Comparison of ENCODE assay signal across 33 mouse cellular contexts in the genomic region with DNA sequence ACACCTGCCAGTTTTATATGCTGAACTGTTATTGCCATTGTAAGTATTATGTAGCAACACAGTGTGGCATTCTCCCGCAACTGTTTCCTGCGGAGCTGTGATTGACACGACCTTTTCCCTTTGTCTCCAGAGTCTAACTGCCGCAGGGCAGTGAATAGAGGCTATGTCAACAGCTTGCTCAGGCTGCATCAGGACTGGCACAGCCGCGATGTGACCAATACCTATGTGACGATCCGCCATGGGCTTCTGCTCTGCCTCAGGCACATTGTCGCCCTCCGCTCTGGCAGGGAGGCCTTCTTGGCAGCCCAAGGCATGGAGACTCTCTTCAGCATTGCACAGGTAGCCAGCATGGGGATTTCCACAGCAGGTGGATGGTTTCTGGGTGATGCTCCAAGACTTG.
DNase-seq lines count a peak whose midpoint lies in the region; ATAC-seq and TF ChIP-seq lines count a peak whose summit lies in the region.
"Had no signal": no experiment of that assay in that cellular context is flagged by ENCODE, and none has a peak within 500 bp of the region (broad histone marks: within the 10 kb centered on the region; RNA-seq: fewer than 3 reads in every experiment).

No protein-coding gene starts in this region.

- intact Hi-C loops in heart, postnatal 14 days (cut with DNase I) = no loop called here
- intact Hi-C loops in left cerebral cortex, postnatal 36 days (cut with DNase I) = no loop called here

- peak; percentile 73; the same call in 1 of the 2 replicates for ATAC-seq in midbrain, embryonic 11.5 days (ENCODE audit: low FRiP score)
- no peak for ATAC-seq in midbrain, postnatal 0 days (ENCODE audit: low FRiP score)
- ATAC-seq: activated CD4-positive, CD25-positive, alpha-beta regulatory T cell, adult 4 months; CD4-positive, CD25-positive, alpha-beta regulatory T cell, adult 4 months; forebrain, embryonic 16.5 days; intestine, embryonic 15.5 days; lung, postnatal 0 days had no signal

- 63% methylated on average over 10 of the region's 10 CpGs for WGBS in midbrain, embryonic 11.5 days
- WGBS in midbrain, postnatal 0 days = 48% methylated on average over 10 of the region's 10 CpGs
- 64% methylated on average over 10 of the region's 10 CpGs for WGBS in embryonic facial prominence, embryonic 10.5 days

- H3K9me3 ChIP-seq in midbrain, embryonic 11.5 days (ENCODE audit: control insufficient read depth, low read length) = no peaks in the 10 kb centered on the region
- no peaks in the 10 kb centered on the region for H3K9me3 ChIP-seq in midbrain, postnatal 0 days (ENCODE audit: low read length)
- no peaks in the 10 kb centered on the region for H3K9me3 ChIP-seq in embryonic facial prominence, embryonic 10.5 days
- H3K9me3 ChIP-seq: embryonic facial prominence, embryonic 15.5 days; heart, embryonic 13.5 days; hindbrain, embryonic 15.5 days; intestine, embryonic 15.5 days; limb, embryonic 10.5 days; limb, embryonic 15.5 days; liver, embryonic 13.5 days; neural tube, embryonic 13.5 days; stomach, embryonic 15.5 days had no signal

- no peak overlapping the region for H3K27ac ChIP-seq in midbrain, embryonic 11.5 days (ENCODE audit: low read depth, low read length)
- no peak overlapping the region for H3K27ac ChIP-seq in midbrain, postnatal 0 days (ENCODE audit: low read depth, low read length)
- no peak overlapping the region for H3K27ac ChIP-seq in embryonic facial prominence, embryonic 10.5 days (replicated peaks)
- H3K27ac ChIP-seq: embryonic facial prominence, embryonic 15.5 days; heart, embryonic 13.5 days; hindbrain, embryonic 15.5 days; intestine, embryonic 15.5 days; kidney, postnatal 0 days; limb, embryonic 10.5 days; limb, embryonic 15.5 days; liver, embryonic 13.5 days; neural tube, embryonic 13.5 days; stomach, embryonic 15.5 days had no signal

- H3K4me2 ChIP-seq in midbrain, embryonic 11.5 days = no peak overlapping the region
- H3K4me2 ChIP-seq in midbrain, postnatal 0 days (ENCODE audit: low read depth, low read length, poor library complexity, severe bottlenecking) = no peak overlapping the region
- H3K4me2 ChIP-seq: embryonic facial prominence, embryonic 15.5 days; heart, embryonic 13.5 days; hindbrain, embryonic 15.5 days; intestine, embryonic 15.5 days; limb, embryonic 15.5 days; liver, embryonic 13.5 days; neural tube, embryonic 13.5 days; stomach, embryonic 15.5 days had no signal

- no peak for TF ChIP-seq CTCF in midbrain, postnatal 0 days (IDR thresholded peaks at IDR 0.05)

- H3K4me1 ChIP-seq in midbrain, embryonic 11.5 days (ENCODE audit: control insufficient read depth, insufficient read depth, low read length) = no peaks in the 10 kb centered on the region
- H3K4me1 ChIP-seq in midbrain, postnatal 0 days (ENCODE audit: insufficient read depth, low read length) = no peaks in the 10 kb centered on the region
- peaks cover 11% of the 10 kb centered on the region for H3K4me1 ChIP-seq in embryonic facial prominence, embryonic 10.5 days
- H3K4me1 ChIP-seq: embryonic facial prominence, embryonic 15.5 days; hindbrain, embryonic 15.5 days; intestine, embryonic 15.5 days; limb, embryonic 10.5 days; limb, embryonic 15.5 days; liver, embryonic 13.5 days; neural tube, embryonic 13.5 days; stomach, embryonic 15.5 days had no signal

- H3K4me3 ChIP-seq in midbrain, embryonic 11.5 days (ENCODE audit: low read depth, low read length) = no peak overlapping the region
- H3K4me3 ChIP-seq in midbrain, postnatal 0 days (ENCODE audit: low read depth, low read length) = no peak overlapping the region
- no peak overlapping the region for H3K4me3 ChIP-seq in embryonic facial prominence, embryonic 10.5 days
- H3K4me3 ChIP-seq: embryonic facial prominence, embryonic 15.5 days; heart, embryonic 13.5 days; hindbrain, embryonic 15.5 days; intestine, embryonic 15.5 days; limb, embryonic 10.5 days; limb, embryonic 15.5 days; liver, embryonic 13.5 days; myocyte; neural tube, embryonic 13.5 days; stomach, embryonic 15.5 days had no signal

- peak; percentile 78 for DNase-seq in heart, adult 11 months
- no peak for DNase-seq in heart, postnatal 14 days
- DNase-seq in midbrain, embryonic 11.5 days (ENCODE audit: low spot score, missing footprints) = peak; percentile 61
- DNase-seq in midbrain, postnatal 0 days (ENCODE audit: low spot score) = no peak
- DNase-seq in retina, postnatal 1 day = peak; percentile 31
- DNase-seq in retina, embryonic 14.5 days (ENCODE audit: low spot score) = no peak
- DNase-seq in embryonic facial prominence, embryonic 10.5 days (ENCODE audit: low spot score) = peak; percentile 13
- DNase-seq in left cerebral cortex, postnatal 36 days (ENCODE audit: low spot score in 2 of 2) = no peak
- DNase-seq: adrenal gland, adult 8-10 months; cerebellum, adult 8-10 months; cerebellum, postnatal 25 days; heart, postnatal 10 days; kidney, adult 2 months; kidney, postnatal 4 days; layer of hippocampus, postnatal 36 days; liver, embryonic 13.5 days; lung, adult 18-20 months; lung, postnatal 4 days; right cerebral cortex, postnatal 25 days had no signal

- H3K36me3 ChIP-seq in midbrain, embryonic 11.5 days (ENCODE audit: control insufficient read depth, insufficient read depth, low read length) = no peaks in the 10 kb centered on the region
- H3K36me3 ChIP-seq in midbrain, postnatal 0 days (ENCODE audit: insufficient read depth, low read length) = no peaks in the 10 kb centered on the region
- H3K36me3 ChIP-seq in embryonic facial prominence, embryonic 10.5 days (replicated peaks) = no peaks in the 10 kb centered on the region
- H3K36me3 ChIP-seq: embryonic facial prominence, embryonic 15.5 days; heart, embryonic 13.5 days; hindbrain, embryonic 15.5 days; intestine, embryonic 15.5 days; limb, embryonic 10.5 days; limb, embryonic 15.5 days; liver, embryonic 13.5 days; neural tube, embryonic 13.5 days; stomach, embryonic 15.5 days had no signal

- H3K9ac ChIP-seq in midbrain, embryonic 11.5 days (ENCODE audit: low read length) = no peak overlapping the region
- H3K9ac ChIP-seq in midbrain, postnatal 0 days (replicated peaks; ENCODE audit: low read length, poor library complexity, severe bottlenecking) = no peak overlapping the region
- H3K9ac ChIP-seq: embryonic facial prominence, embryonic 15.5 days; heart, embryonic 13.5 days; hindbrain, embryonic 15.5 days; intestine, embryonic 15.5 days; limb, embryonic 15.5 days; liver, embryonic 13.5 days; neural tube, embryonic 13.5 days; stomach, embryonic 15.5 days had no signal

- H3K27me3 ChIP-seq in midbrain, embryonic 11.5 days (ENCODE audit: control insufficient read depth, insufficient read depth, low read length) = no peaks in the 10 kb centered on the region
- H3K27me3 ChIP-seq in midbrain, postnatal 0 days (ENCODE audit: insufficient read depth, low read length) = no peaks in the 10 kb centered on the region
- H3K27me3 ChIP-seq in embryonic facial prominence, embryonic 10.5 days (replicated peaks; ENCODE audit: low read depth, poor library complexity, severe bottlenecking) = no peaks in the 10 kb centered on the region
- H3K27me3 ChIP-seq: embryonic facial prominence, embryonic 15.5 days; heart, embryonic 13.5 days; hindbrain, embryonic 15.5 days; intestine, embryonic 15.5 days; limb, embryonic 15.5 days; liver, embryonic 13.5 days; neural tube, embryonic 13.5 days; stomach, embryonic 15.5 days had no signal

Comparison
In these comparisons a context has a peak if more than half of its experiments do, and no peak if none do; other contexts are left out.
1. DNase-seq: peak in heart, adult 11 months (single experiment), midbrain, embryonic 11.5 days (single experiment), retina, postnatal 1 day (single experiment) and embryonic facial prominence, embryonic 10.5 days (single experiment); none in heart, postnatal 14 days (0 of 2), midbrain, postnatal 0 days (single experiment), retina, embryonic 14.5 days (single experiment) and left cerebral cortex, postnatal 36 days (0 of 2).